Mouse (Mus musculus): ENCODE measurements around the gene Cdh8.

Cdh8 gene

GRCm38 (mm10) chr8:99415966-99416781 is at the start of gene Cdh8:
Cdh8 (minus strand) TSS chr8:99416471.
- DNase-seq (ENCODE audit: low spot score), result no peak

GRCm38 (mm10) chr8:99446506-99446905 is 30.2 kb upstream of the Cdh8 start:
- no peak for DNase-seq (ENCODE audit: low spot score)

DNA sequence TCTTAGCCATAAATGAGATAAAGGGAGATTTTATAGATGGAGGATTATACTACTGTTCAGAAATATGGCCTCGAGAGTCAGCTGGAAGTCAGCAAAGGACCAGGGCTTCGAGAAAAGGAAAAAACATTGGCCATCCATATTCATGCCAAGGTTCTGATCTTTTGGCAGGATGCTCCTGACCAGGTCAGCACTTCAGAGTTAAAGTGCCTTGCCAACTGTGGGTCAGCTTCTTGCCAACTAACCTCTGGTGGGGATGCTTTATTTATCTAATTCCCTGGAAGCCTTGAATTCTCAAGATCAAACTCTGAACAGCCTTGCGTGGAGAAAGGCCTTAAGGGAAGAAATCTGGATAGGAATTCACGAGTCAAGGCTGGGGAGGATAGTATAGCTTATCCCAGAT is 9.6 kb upstream of the Cdh8 start:
- DNase-seq (ENCODE audit: low spot score), result no peak

GRCm38 (mm10) chr8:99421516-99421915 is 5.2 kb upstream of the Cdh8 start:
- no peak for DNase-seq (ENCODE audit: low spot score)

GRCm38 (mm10) chr8:99419726-99420125 is 3.5 kb upstream of the Cdh8 start:
- DNase-seq (ENCODE audit: low spot score), result no peak

- DNase-seq (ENCODE audit: low spot score), result no peak
Observed at GRCm38 (mm10) chr8:99417456-99417855, 1.2 kb upstream of the Cdh8 start.

- no peak for DNase-seq (ENCODE audit: low spot score)
Observed at GRCm38 (mm10) chr8:99415076-99415965, 950 bp downstream of the Cdh8 start.

GRCm38 (mm10) chr8:99414483-99414921 is 1.8 kb downstream of the Cdh8 start:
- DNase-seq (ENCODE audit: low spot score), result no peak

DNA sequence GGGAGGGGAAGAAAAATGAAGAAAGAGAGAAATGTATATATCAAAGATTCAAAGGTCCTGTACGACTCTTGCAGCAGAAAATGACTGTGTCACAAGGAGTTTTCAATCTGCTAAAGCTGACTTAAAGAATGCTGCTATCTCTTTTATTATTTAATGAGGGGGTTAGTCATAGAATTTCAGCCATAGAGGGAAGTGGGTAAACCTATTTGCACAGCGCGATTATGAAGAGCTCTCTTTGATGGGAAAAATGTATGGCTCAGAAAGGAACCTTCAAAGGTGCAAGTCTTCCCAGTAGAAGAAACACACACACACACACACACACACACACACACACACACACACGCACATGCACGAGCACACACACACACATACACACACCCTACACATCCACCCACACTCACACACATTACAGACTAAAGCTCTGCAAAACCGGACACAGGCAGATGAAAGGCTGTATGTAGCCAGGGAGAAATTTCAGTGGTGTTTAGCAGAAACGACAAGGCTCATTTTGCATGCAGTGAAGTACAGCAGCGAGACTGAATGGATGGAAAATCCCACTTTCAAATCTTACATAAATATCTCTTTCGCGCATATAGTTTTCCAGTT is 2.3 kb downstream of the Cdh8 start:
- no peak for DNase-seq (ENCODE audit: low spot score)

DNA sequence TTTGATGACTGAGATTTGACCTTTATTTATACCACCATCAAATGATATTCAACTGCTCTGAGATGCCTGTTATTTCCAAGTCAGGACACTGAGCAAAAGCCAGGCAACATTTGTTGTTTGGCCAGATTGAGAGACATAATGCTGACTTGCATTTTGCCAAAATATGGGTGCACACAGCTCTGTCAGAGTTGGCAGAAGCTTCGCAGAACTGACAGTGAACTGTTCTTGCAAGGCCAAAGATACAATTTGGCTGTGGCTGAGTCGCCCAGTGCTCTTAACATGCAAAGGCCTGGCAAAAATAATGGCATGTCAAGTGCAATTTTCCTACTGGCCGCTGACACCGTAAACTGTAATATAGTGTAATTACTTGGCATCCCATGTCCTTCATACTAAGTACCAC is 22.4 kb downstream of the Cdh8 start:
- no peak for DNase-seq (ENCODE audit: low spot score)

DNA sequence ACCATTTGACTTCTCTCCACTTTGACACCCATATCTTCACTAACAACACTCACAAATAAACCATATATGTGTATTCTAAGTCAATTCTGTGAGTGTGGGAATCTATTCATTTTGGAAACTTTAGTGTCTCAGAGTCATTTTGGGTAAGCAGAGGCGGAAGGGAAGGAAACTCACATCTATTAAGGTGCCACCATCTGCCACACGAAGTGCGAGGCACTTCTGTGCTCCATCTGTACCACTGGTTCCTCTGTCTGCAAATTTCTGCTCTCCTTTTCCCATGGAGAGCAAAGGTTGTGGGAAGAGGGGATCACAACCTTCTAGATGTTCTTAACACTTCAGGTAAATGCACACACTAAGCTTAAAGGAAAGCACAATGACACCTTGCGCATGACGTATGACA is 46.2 kb downstream of the Cdh8 start:
- no peak for DNase-seq (ENCODE audit: low spot score)

- no peak for DNase-seq (ENCODE audit: low spot score)
Observed at GRCm38 (mm10) chr8:99369166-99369565, 47.1 kb downstream of the Cdh8 start.

DNA sequence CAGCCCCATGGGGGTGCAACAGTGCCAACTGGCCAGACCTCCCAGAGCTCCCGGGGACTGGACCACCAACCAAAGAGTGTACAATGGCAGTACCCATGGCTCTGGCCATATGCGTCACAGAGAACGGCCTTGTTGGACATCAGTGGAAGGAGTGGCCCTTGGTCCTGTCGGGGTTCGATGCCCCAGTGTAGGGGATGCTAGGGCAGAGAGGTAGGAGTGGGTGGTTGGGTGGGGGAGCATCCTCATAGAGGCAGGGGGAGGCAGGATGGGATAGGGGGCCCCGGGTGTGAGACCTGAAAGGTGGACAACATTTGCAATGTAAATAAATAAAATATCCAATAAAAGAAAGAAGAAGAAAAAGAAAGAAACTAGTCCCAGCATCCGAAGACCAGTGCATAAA is 47.8 kb downstream of the Cdh8 start:
- DNase-seq (ENCODE audit: low spot score), result no peak

DNA sequence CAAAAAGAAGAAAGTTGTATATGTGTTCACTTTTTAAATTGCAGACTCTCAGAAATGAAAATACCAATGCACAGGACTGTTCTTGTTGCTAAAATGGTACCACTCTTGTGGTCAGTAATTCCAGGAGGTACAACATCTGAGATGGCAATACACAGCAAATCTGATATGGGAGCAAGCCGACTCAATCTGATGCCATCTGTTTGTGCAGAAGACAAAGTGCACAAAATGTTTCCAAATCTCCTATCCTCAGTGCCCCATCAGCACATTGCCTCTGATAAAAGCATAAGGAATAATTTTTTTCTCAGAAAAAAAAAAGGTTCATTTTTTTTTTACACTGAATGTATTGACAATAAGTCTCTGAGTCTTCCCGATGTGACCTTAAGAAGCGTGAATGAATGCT is 62.3 kb downstream of the Cdh8 start:
- DNase-seq (ENCODE audit: low spot score), result no peak

DNA sequence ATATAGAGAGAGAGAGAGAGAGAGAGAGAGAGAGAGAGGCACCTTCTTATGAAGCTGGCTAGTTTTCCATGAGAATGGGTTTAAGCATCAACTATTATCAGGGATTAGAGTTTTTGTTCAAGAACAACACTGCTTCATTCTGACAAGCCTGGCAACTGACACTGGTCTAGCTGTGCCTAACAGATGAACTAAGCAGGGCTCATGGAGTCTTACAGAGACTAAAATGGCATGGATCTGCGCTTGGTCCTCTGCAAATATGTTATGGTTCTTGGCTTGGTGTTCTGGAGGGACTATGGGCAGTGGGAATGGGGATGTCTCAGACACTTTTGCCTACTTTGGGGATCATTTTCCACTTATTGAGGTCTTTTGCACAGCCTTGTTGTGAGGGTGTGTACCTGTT is 63.0 kb downstream of the Cdh8 start:
- DNase-seq (ENCODE audit: low spot score), result no peak

DNA sequence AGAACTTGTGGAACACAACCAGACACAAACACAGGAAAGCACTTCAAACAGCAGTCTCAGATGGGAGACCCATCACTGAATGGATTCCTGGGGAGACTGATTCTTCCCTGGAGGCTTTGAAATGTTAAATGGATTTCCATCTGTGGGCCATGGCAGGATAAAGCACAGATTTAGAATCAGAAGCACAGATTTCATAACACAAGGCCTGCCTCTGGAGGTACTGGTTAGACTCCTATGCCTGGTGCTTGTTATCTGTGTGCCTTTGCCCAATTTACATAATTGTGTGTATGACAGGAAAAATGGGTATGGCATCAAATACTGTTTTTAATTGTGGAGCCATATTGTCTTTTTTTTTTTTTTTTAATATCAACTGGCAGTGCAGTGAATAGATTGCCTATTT is 66.8 kb downstream of the Cdh8 start:
- no peak for DNase-seq (ENCODE audit: low spot score)

GRCm38 (mm10) chr8:99348618-99349017 is 67.7 kb downstream of the Cdh8 start:
- DNase-seq (ENCODE audit: low spot score), result no peak

- no peak for DNase-seq (ENCODE audit: low spot score)
Observed at GRCm38 (mm10) chr8:99339310-99339709, 77.0 kb downstream of the Cdh8 start.

- no peak for DNase-seq (ENCODE audit: low spot score)
Observed at GRCm38 (mm10) chr8:99327559-99327958, 88.7 kb downstream of the Cdh8 start.

- DNase-seq (ENCODE audit: low spot score), result no peak
Observed at GRCm38 (mm10) chr8:99314561-99314960, 101.7 kb downstream of the Cdh8 start.

DNA sequence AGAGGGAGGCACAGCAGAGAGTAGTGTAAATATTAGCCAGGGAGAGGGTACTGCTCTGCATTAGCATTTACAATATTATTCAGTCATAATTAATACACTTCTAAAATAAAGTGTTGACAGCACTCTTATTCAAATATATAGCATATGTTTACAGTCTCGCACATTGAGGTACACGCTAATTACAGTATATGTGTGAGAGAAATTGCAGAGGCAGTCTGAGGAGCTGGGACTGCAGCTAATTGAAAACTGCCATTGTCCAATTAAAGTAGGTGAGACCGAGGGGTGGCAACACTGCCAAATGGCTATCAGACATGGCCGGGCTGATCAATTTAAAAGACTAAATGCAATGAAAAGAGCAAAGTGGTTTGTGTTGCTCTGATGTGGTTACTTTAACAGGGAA is 112.1 kb downstream of the Cdh8 start:
- no peak for DNase-seq (ENCODE audit: low spot score)

DNA sequence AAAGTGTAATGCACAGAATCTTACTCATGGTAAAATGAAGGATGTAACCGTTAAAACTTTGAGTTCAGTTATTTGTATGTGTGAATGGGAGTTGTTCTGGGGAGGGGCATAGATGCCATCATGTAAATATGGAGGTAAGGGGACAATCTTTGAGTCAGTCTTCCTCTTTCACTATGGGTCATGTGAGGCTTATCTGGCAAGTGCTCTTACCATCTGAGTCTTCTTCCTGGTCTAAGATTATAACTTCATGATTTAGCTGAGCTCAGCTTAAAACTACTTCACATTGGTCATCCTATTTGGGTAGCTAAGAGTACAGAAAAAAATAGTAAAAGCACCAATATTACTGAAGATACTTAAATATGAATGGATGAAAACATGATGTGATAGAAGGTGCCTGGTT is 126.1 kb downstream of the Cdh8 start:
- no peak for DNase-seq (ENCODE audit: low spot score)

DNA sequence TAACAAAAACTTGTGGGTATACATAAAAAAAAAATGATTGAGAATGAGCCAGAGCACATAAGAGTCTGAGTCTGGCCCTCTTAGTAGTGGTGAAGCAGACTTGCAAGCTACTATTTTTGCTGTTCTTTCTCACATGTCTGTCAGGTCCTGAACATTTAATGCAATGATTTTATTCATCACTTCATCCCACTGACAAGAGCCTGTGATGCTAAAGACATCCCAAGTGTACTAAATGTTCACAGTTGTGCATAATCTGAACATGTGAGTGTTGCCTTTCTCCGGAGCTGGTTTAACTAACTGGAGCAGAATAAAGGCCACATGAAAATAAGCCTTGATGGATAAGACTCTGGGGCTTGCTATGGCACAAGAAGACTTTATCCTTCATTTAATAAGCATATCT is 131.2 kb downstream of the Cdh8 start:
- DNase-seq (ENCODE audit: low spot score), result no peak

All from adipocyte (in vitro differentiated cells).